In genomic region chr11:53068479-53069065, GRCm38 (mm10) we compare ENCODE assay signal across 20 mouse cellular contexts.
A peak's percentile ranks its signal among the peaks of the same experiment; 100 is the strongest.
DNase-seq lines count a peak whose midpoint lies in the region; ATAC-seq and TF ChIP-seq lines count a peak whose summit lies in the region.
"Had no signal": no experiment of that assay in that cellular context is flagged by ENCODE, and none has a peak within 500 bp of the region (broad histone marks: within the 10 kb centered on the region; RNA-seq: fewer than 3 reads in every experiment).

No protein-coding gene starts in this region.

- no peaks in the 10 kb centered on the region for H3K27me3 ChIP-seq in forebrain, postnatal 0 days (ENCODE audit: insufficient read depth, low read length)
- peaks cover 43% of the 10 kb centered on the region for H3K27me3 ChIP-seq in forebrain, embryonic 13.5 days
- no peaks in the 10 kb centered on the region for H3K27me3 ChIP-seq in hindbrain, embryonic 15.5 days
- H3K27me3 ChIP-seq in hindbrain, embryonic 16.5 days (replicated peaks; ENCODE audit: control insufficient read depth, insufficient read depth, low read length) = no peaks in the 10 kb centered on the region; the same call in 1 of the 2 replicates
- H3K27me3 ChIP-seq: embryonic facial prominence, embryonic 13.5 days; stomach, embryonic 15.5 days had no signal

- no peaks in the 10 kb centered on the region for H3K4me1 ChIP-seq in forebrain, postnatal 0 days (ENCODE audit: insufficient read depth)
- peaks cover 13% of the 10 kb centered on the region; the same call in 1 of the 2 replicates for H3K4me1 ChIP-seq in forebrain, embryonic 13.5 days
- H3K4me1 ChIP-seq in hindbrain, embryonic 15.5 days (replicated peaks) = peaks cover 17% of the 10 kb centered on the region; the same call in 1 of the 2 replicates
- H3K4me1 ChIP-seq in hindbrain, embryonic 16.5 days (ENCODE audit: control insufficient read depth, insufficient read depth, low read depth, low read length) = peaks cover 3% of the 10 kb centered on the region
- H3K4me1 ChIP-seq: stomach, embryonic 15.5 days had no signal

- H3K27ac ChIP-seq in forebrain, postnatal 0 days (ENCODE audit: low read depth, low read length) = no peak overlapping the region
- no peak overlapping the region for H3K27ac ChIP-seq in forebrain, embryonic 13.5 days
- H3K27ac ChIP-seq in hindbrain, embryonic 15.5 days (replicated peaks) = no peak overlapping the region
- H3K27ac ChIP-seq in hindbrain, embryonic 16.5 days (ENCODE audit: low read depth, low read length) = no peak overlapping the region
- H3K27ac ChIP-seq: embryonic facial prominence, embryonic 13.5 days; hindbrain, embryonic 14.5 days; left cerebral cortex, adult 2 months; stomach, embryonic 15.5 days had no signal

- no peak overlapping the region for H3K4me2 ChIP-seq in forebrain, postnatal 0 days (ENCODE audit: low read depth)
- H3K4me2 ChIP-seq in forebrain, embryonic 13.5 days = no peak overlapping the region
- H3K4me2 ChIP-seq in hindbrain, embryonic 15.5 days = no peak overlapping the region
- H3K4me2 ChIP-seq in hindbrain, embryonic 16.5 days (ENCODE audit: low read length) = no peak overlapping the region
- H3K4me2 ChIP-seq: embryonic facial prominence, embryonic 13.5 days; hindbrain, embryonic 14.5 days; midbrain, embryonic 12.5 days; stomach, embryonic 15.5 days had no signal

- H3K9ac ChIP-seq in forebrain, postnatal 0 days = no peak overlapping the region
- H3K9ac ChIP-seq in forebrain, embryonic 13.5 days = no peak overlapping the region
- no peak overlapping the region for H3K9ac ChIP-seq in hindbrain, embryonic 15.5 days
- no peak overlapping the region for H3K9ac ChIP-seq in hindbrain, embryonic 16.5 days (ENCODE audit: low read depth, low read length)
- H3K9ac ChIP-seq: embryonic facial prominence, embryonic 13.5 days; hindbrain, embryonic 14.5 days; midbrain, embryonic 12.5 days; stomach, embryonic 15.5 days had no signal

- H3K4me3 ChIP-seq in forebrain, postnatal 0 days (ENCODE audit: low read depth, low read length) = no peak overlapping the region
- H3K4me3 ChIP-seq in forebrain, embryonic 13.5 days = no peak overlapping the region
- H3K4me3 ChIP-seq in hindbrain, embryonic 15.5 days = no peak overlapping the region
- no peak overlapping the region for H3K4me3 ChIP-seq in hindbrain, embryonic 16.5 days (ENCODE audit: low read length)
- H3K4me3 ChIP-seq: embryonic facial prominence, embryonic 13.5 days; left cerebral cortex, adult 2 months; midbrain, embryonic 12.5 days; stomach, embryonic 15.5 days had no signal

- WGBS in forebrain, postnatal 0 days = 41% methylated on average over 16 of the region's 16 CpGs
- WGBS in forebrain, embryonic 13.5 days = 37% methylated on average over 16 of the region's 16 CpGs
- 52% methylated on average over 16 of the region's 16 CpGs for WGBS in hindbrain, embryonic 15.5 days
- WGBS in hindbrain, embryonic 16.5 days = 47% methylated on average over 16 of the region's 16 CpGs

- no peaks in the 10 kb centered on the region for H3K9me3 ChIP-seq in forebrain, postnatal 0 days (ENCODE audit: low read length)
- H3K9me3 ChIP-seq in forebrain, embryonic 13.5 days (replicated peaks) = no peaks in the 10 kb centered on the region
- H3K9me3 ChIP-seq in hindbrain, embryonic 15.5 days = no peaks in the 10 kb centered on the region
- no peaks in the 10 kb centered on the region for H3K9me3 ChIP-seq in hindbrain, embryonic 16.5 days (ENCODE audit: control insufficient read depth, low read length)
- H3K9me3 ChIP-seq: embryonic facial prominence, embryonic 13.5 days; midbrain, embryonic 12.5 days; stomach, embryonic 15.5 days had no signal

- ATAC-seq in forebrain, postnatal 0 days = peak; percentile 62
- ATAC-seq in forebrain, embryonic 13.5 days = no peak
- 0 out of 2 replicates have a peak, but pooled peaks have one; percentile 35 for ATAC-seq in hindbrain, embryonic 15.5 days (ENCODE audit: low FRiP score, low read depth)
- ATAC-seq in hindbrain, embryonic 16.5 days = no peak
- ATAC-seq in megakaryocyte, adult 5-6 weeks (ENCODE audit: poor library complexity, severe bottlenecking) = no peak
- ATAC-seq: intestine, postnatal 0 days had no signal

- TF ChIP-seq CTCF in forebrain, postnatal 0 days (IDR thresholded peaks at IDR 0.05; ENCODE audit: low read depth) = no peak

- DNase-seq in forebrain, postnatal 0 days = peak; percentile 54
- peak; percentile 6 for DNase-seq in R1 (ENCODE audit: low read depth, low spot score)
- peak; percentile 18 for DNase-seq in ZHBTc4 (ENCODE audit: low read depth, low spot score)
- DNase-seq in kidney, postnatal 10 days = no peak
- DNase-seq: adrenal gland, postnatal 10 days; cerebellum, adult 18-20 months; gastrocnemius, postnatal 25 days; lung, adult 2 months; lung, postnatal 36 days; thymus, adult 2 months had no signal

- H3K36me3 ChIP-seq in forebrain, postnatal 0 days (ENCODE audit: insufficient read depth) = no peaks in the 10 kb centered on the region
- H3K36me3 ChIP-seq in forebrain, embryonic 13.5 days (ENCODE audit: poor library complexity, severe bottlenecking) = no peaks in the 10 kb centered on the region
- H3K36me3 ChIP-seq in hindbrain, embryonic 15.5 days = no peaks in the 10 kb centered on the region
- H3K36me3 ChIP-seq in hindbrain, embryonic 16.5 days (ENCODE audit: control insufficient read depth, insufficient read depth, low read length) = no peaks in the 10 kb centered on the region
- H3K36me3 ChIP-seq: embryonic facial prominence, embryonic 13.5 days; midbrain, embryonic 12.5 days; stomach, embryonic 15.5 days had no signal

Comparison
In these comparisons a context has a peak if more than half of its experiments do, and no peak if none do; other contexts are left out.
1. ATAC-seq: peak in forebrain, postnatal 0 days (single experiment) and hindbrain, embryonic 15.5 days (single experiment); none in forebrain, embryonic 13.5 days (single experiment), hindbrain, embryonic 16.5 days (single experiment) and megakaryocyte, adult 5-6 weeks (single experiment).